Mouse (Mus musculus) MN1 (cell line): ENCODE data around the gene Zfp790.

Source experiments
- DNase-seq: peaks from one replicate; pipeline ENCODE4 v3.0.0-alpha.2; 2016; ENCODE audit warnings: low spot score

Gene Zfp790

GRCm38 (mm10) chr7:29815910-29816429 lies at the start of gene Zfp790:
Zfp790 (plus strand) TSS chr7:29816114.
- DNase-seq = peak; percentile 94

- DNase-seq = peak; percentile 86
Observed at GRCm38 (mm10) chr7:29767058-29767686, 48.7 kb upstream of the Zfp790 start.

- peak; percentile 91 for DNase-seq
Observed at GRCm38 (mm10) chr7:29768090-29768900, 47.6 kb upstream of the Zfp790 start, which contains the start of gene Zfp84. Zfp84 (plus strand) TSS chr7:29768552.

- DNase-seq = no peak
Observed at GRCm38 (mm10) chr7:29768980-29769379, 46.9 kb upstream of the Zfp790 start.

- DNase-seq = no peak
Observed at GRCm38 (mm10) chr7:29773503-29773902, 42.4 kb upstream of the Zfp790 start.

GRCm38 (mm10) chr7:29774371-29774770 lies 41.5 kb upstream of the Zfp790 start:
- no peak for DNase-seq

- no peak for DNase-seq
Observed at GRCm38 (mm10) chr7:29776568-29776967, 39.3 kb upstream of the Zfp790 start.

- no peak for DNase-seq
Observed at GRCm38 (mm10) chr7:29777372-29777771, 38.5 kb upstream of the Zfp790 start.

GRCm38 (mm10) chr7:29783871-29784551 lies 31.9 kb upstream of the Zfp790 start, which contains the start of gene Zfp30:
Zfp30 (plus strand) TSS chr7:29783998.
- peak; percentile 93 for DNase-seq

GRCm38 (mm10) chr7:29785023-29785422 lies 30.9 kb upstream of the Zfp790 start:
- no peak for DNase-seq

- no peak for DNase-seq
Observed at GRCm38 (mm10) chr7:29785888-29786287, 30.0 kb upstream of the Zfp790 start.

GRCm38 (mm10) chr7:29792906-29793305 lies 23.0 kb upstream of the Zfp790 start:
- DNase-seq = no peak

- no peak for DNase-seq
Observed at GRCm38 (mm10) chr7:29807046-29807445, 8.9 kb upstream of the Zfp790 start.

- DNase-seq = no peak
Observed at GRCm38 (mm10) chr7:29812244-29812643, 3.7 kb upstream of the Zfp790 start.

- no peak for DNase-seq
Observed at GRCm38 (mm10) chr7:29814381-29814780, 1.5 kb upstream of the Zfp790 start.

GRCm38 (mm10) chr7:29815061-29815784 lies 691 bp upstream of the Zfp790 start:
- peak; percentile 7 for DNase-seq

- DNase-seq = peak; percentile 68
Observed at GRCm38 (mm10) chr7:29818619-29819254, 2.8 kb downstream of the Zfp790 start.

- no peak for DNase-seq
Observed at GRCm38 (mm10) chr7:29828001-29828400, 12.1 kb downstream of the Zfp790 start.

GRCm38 (mm10) chr7:29829804-29830203 lies 13.9 kb downstream of the Zfp790 start:
- DNase-seq = no peak

- DNase-seq = no peak
Observed at GRCm38 (mm10) chr7:29836816-29837215, 20.9 kb downstream of the Zfp790 start.

- DNase-seq = no peak
Observed at GRCm38 (mm10) chr7:29839256-29839655, 23.3 kb downstream of the Zfp790 start.
